Mouse (Mus musculus) limb, embryonic 15.5 days (tissue): Measurements from ENCODE around the gene Eps15l1. TPM values are rescaled to one million over a fixed set of nuclear protein-coding genes. Genes with fewer than 3 reads are reported as not detected.

Experiments
- ATAC-seq: fragments of 200-750 bp; cut with Nextera tagmentation; 2 replicates; pipeline ENCODE4 v1.8.0; 2017; ENCODE audit warnings: low read depth, moderate TSS enrichment; ENCODE audit not compliant: insufficient number of reproducible peaks, low FRiP score, low TSS enrichment
- H3K27ac ChIP-seq: fragments of 300-500 bp; sonication (generic); 2 replicates; pipeline ENCODE4 v1.5.1; 2015; ENCODE audit warnings: moderate library complexity, mild to moderate bottlenecking, inconsistent platforms
- H3K27me3 ChIP-seq: fragments of 300-500 bp; sonication (generic); 2 replicates; pipeline ENCODE4 v1.6.1; 2015; ENCODE audit warnings: inconsistent platforms
- H3K36me3 ChIP-seq: fragments of 300-500 bp; sonication (generic); 2 replicates; pipeline ENCODE4 v1.6.1; 2015; ENCODE audit warnings: inconsistent platforms
- H3K4me1 ChIP-seq: fragments of 300-500 bp; sonication (generic); 2 replicates; pipeline ENCODE4 v1.6.1; 2015; ENCODE audit warnings: inconsistent platforms
- H3K4me2 ChIP-seq: fragments of 300-500 bp; sonication (generic); 2 replicates; pipeline ENCODE4 v1.6.1; 2015; ENCODE audit warnings: mild to moderate bottlenecking, inconsistent platforms
- H3K4me3 ChIP-seq: fragments of 300-500 bp; sonication (generic); 2 replicates; pipeline ENCODE4 v1.5.1; 2015; ENCODE audit warnings: mild to moderate bottlenecking, inconsistent platforms
- H3K9ac ChIP-seq: fragments of 300-500 bp; sonication (generic); 2 replicates; pipeline ENCODE4 v1.6.1; 2015; ENCODE audit warnings: inconsistent platforms
- H3K9me3 ChIP-seq: fragments of 300-500 bp; sonication (generic); 2 replicates; pipeline ENCODE4 v1.6.1; 2016; ENCODE audit warnings: inconsistent platforms
- WGBS: fragments of 180-500 bp; shearing (Covaris S2); methylation state at CpG from one replicate; pipeline ENCODE4 v1.1.7; 2015; 5-methylcytosine and 5-hydroxymethylcytosine counted together
- microRNA-seq: library from miRNA; unstranded; fragments of <30 nt; microRNA quantifications from one replicate; pipeline ENCODE4, GENCODE M21; 2016
- polyA plus RNA-seq: library from polyadenylated mRNA; unstranded; fragments of >200 nt; fragmentation: Nextera tagmentation; extraction: Ambion mirVana; gene quantifications from 2 replicates; pipeline ENCODE4 v1.2.1, GENCODE M21; 2015

Gene Eps15l1
- polyA plus RNA-seq, 1 experiment from 2014 or later, result 54.8 TPM

- whole genome bisulfite sequencing, result 93% methylated on average over 8 of the region's 8 CpGs
- Histone ChIP-seq H3K9me3 (no peaks in the 10 kb centered on the region), H3K4me3 (no peak overlapping the region), H3K4me1 (peaks cover 22% of the 10 kb centered on the region), H3K9ac (no peak overlapping the region), H3K36me3 (no peaks in the 10 kb centered on the region), H3K27me3 (no peaks in the 10 kb centered on the region), H3K4me2 (no peak overlapping the region), H3K27ac (peak overlapping the region; percentile 89; the same call in 1 of the 2 replicates)
- ATAC-seq, result no peak
Measured at GRCm38 (mm10) chr8:72296561-72296960, 124.7 kb downstream of the Eps15l1 start.

- peak overlapping the region; percentile 9; the same call in 1 of the 2 replicates for H3K4me3 ChIP-seq
- H3K27me3 ChIP-seq, result no peaks in the 10 kb centered on the region
- no peak overlapping the region for H3K9ac ChIP-seq
- WGBS, result 19% methylated on average over 8 of the region's 8 CpGs
- no peaks in the 10 kb centered on the region for H3K36me3 ChIP-seq
- no peaks in the 10 kb centered on the region for H3K9me3 ChIP-seq
- ATAC-seq, result peak; percentile 93
- H3K27ac ChIP-seq, result peak overlapping the region; percentile 89
- peak overlapping the region; percentile 22 for H3K4me2 ChIP-seq
- peaks cover 22% of the 10 kb centered on the region for H3K4me1 ChIP-seq
Measured at GRCm38 (mm10) chr8:72295679-72296078, 125.6 kb downstream of the Eps15l1 start.

GRCm38 (mm10) chr8:72295125-72295524, 126.1 kb downstream of the Eps15l1 start:
- H3K4me3 ChIP-seq, result no peak overlapping the region
- 0 out of 2 replicates have a peak overlapping the region, but pooled peaks have one; percentile 22 for H3K4me2 ChIP-seq
- 50% methylated on average over 3 of the region's 3 CpGs for WGBS
- ATAC-seq, result no peak
- H3K27me3 ChIP-seq, result no peaks in the 10 kb centered on the region
- H3K4me1 ChIP-seq, result peaks cover 22% of the 10 kb centered on the region
- H3K27ac ChIP-seq, result peak overlapping the region; percentile 89
- H3K9me3 ChIP-seq, result no peaks in the 10 kb centered on the region
- H3K36me3 ChIP-seq, result no peaks in the 10 kb centered on the region
- H3K9ac ChIP-seq, result no peak overlapping the region

GRCm38 (mm10) chr8:72293309-72293708, 128.0 kb downstream of the Eps15l1 start:
- no peaks in the 10 kb centered on the region for H3K9me3 ChIP-seq
- H3K27me3 ChIP-seq, result no peaks in the 10 kb centered on the region

GRCm38 (mm10) chr8:72291104-72291503, 130.2 kb downstream of the Eps15l1 start:
- no peaks in the 10 kb centered on the region for H3K27me3 ChIP-seq
- H3K27ac ChIP-seq, result no peak overlapping the region
- H3K4me2 ChIP-seq, result no peak overlapping the region
- no peak for ATAC-seq
- no peaks in the 10 kb centered on the region for H3K9me3 ChIP-seq
- H3K9ac ChIP-seq, result no peak overlapping the region
- H3K4me3 ChIP-seq, result no peak overlapping the region
- H3K36me3 ChIP-seq, result no peaks in the 10 kb centered on the region
- H3K4me1 ChIP-seq, result peaks cover 27% of the 10 kb centered on the region
- WGBS, result 63% methylated on average over 2 of the region's 2 CpGs

More at GRCm38 (mm10) chr8:72293309-72293708, 128.0 kb downstream of the Eps15l1 start:
- Histone ChIP-seq H3K4me3 (no peak overlapping the region), H3K4me1 (peaks cover 22% of the 10 kb centered on the region), H3K36me3 (no peaks in the 10 kb centered on the region), H3K9ac (no peak overlapping the region), H3K4me2 (no peak overlapping the region), H3K27ac (no peak overlapping the region)
- ATAC-seq, result no peak

Small RNA genes within 50 kb of the gene (microRNA-seq; reads per million reads assigned to microRNA genes)
- not detected for gene Mir7068

Other genes starting within 250 kb of the Eps15l1 start
- gene Hsh2d, start 231.8 kb downstream of the Eps15l1 start, polyA plus RNA-seq, result not detected in 2 replicates
- not detected in 2 replicates for gene Cib3, start 208.6 kb downstream of the Eps15l1 start, polyA plus RNA-seq
- not detected in 2 replicates for gene Gm11034, start 207.8 kb downstream of the Eps15l1 start, polyA plus RNA-seq
- gene Fam32a, start 201.7 kb downstream of the Eps15l1 start, polyA plus RNA-seq, result 65.9 and 66.2 TPM in 2 replicates
- 99.5 and 106 TPM in 2 replicates for gene Ap1m1, start 181.4 kb downstream of the Eps15l1 start, polyA plus RNA-seq
- 19.9 and 20.1 TPM in 2 replicates for gene Gm10282, start 116.2 kb downstream of the Eps15l1 start, polyA plus RNA-seq
- 14.8 and 16.3 TPM in 2 replicates for gene Klf2, start 102.4 kb downstream of the Eps15l1 start, polyA plus RNA-seq
- gene Calr3, start 22.4 kb upstream of the Eps15l1 start, polyA plus RNA-seq, result 1.4 and 1.7 TPM in 2 replicates
- 14.2 and 14.7 TPM in 2 replicates for gene 1700030K09Rik, start 22.4 kb upstream of the Eps15l1 start, polyA plus RNA-seq
- 53.4 and 58.2 TPM in 2 replicates for gene Cherp, start 53.8 kb upstream of the Eps15l1 start, polyA plus RNA-seq
- gene Slc35e1, start 71.2 kb upstream of the Eps15l1 start, polyA plus RNA-seq, result 17.6 and 20.0 TPM in 2 replicates
- gene Med26, start 126.8 kb upstream of the Eps15l1 start, polyA plus RNA-seq, result 18.8 and 19.5 TPM in 2 replicates
- 113 and 118 TPM in 2 replicates for gene Smim7, start 149.6 kb upstream of the Eps15l1 start, polyA plus RNA-seq
- 31.8 and 66.6 TPM in 2 replicates for gene Tmem38a, start 150.6 kb upstream of the Eps15l1 start, polyA plus RNA-seq
- 0.10 and 0.15 TPM in 2 replicates for gene Nwd1, start 225.3 kb upstream of the Eps15l1 start, polyA plus RNA-seq